Mouse (Mus musculus): ENCODE measurements at regions not wholly inside any gene's neighbourhood (a gene's known extent, or its start where the extent isn't known, plus 50 kb on each side); places are given as distances from the start of the nearest gene placed in this dataset.

GRCm38 (mm10) chr17:4417686-4418085 is 576.4 kb upstream of the Arid1b start:
- no peak for DNase-seq (ENCODE audit: low read depth, low spot score)

- no peak for DNase-seq (ENCODE audit: low read depth, low spot score)
Observed at GRCm38 (mm10) chr17:4424451-4425168, 569.5 kb upstream of the Arid1b start.

GRCm38 (mm10) chr17:4425342-4425741 is 568.8 kb upstream of the Arid1b start:
- no peak for DNase-seq (ENCODE audit: low read depth, low spot score)

GRCm38 (mm10) chr17:4429036-4429435 is 565.1 kb upstream of the Arid1b start:
- no peak for DNase-seq (ENCODE audit: low read depth, low spot score)

- no peak for DNase-seq (ENCODE audit: low read depth, low spot score)
Observed at GRCm38 (mm10) chr17:4445606-4446005, 548.5 kb upstream of the Arid1b start.

GRCm38 (mm10) chr17:4457491-4457890 is 536.6 kb upstream of the Arid1b start:
- DNase-seq (ENCODE audit: low read depth, low spot score): no peak

- DNase-seq (ENCODE audit: low read depth, low spot score): no peak
Observed at GRCm38 (mm10) chr17:4461541-4461940, 532.6 kb upstream of the Arid1b start.

GRCm38 (mm10) chr17:4464286-4464880 is 529.7 kb upstream of the Arid1b start:
- no peak for DNase-seq (ENCODE audit: low read depth, low spot score)

- no peak for DNase-seq (ENCODE audit: low read depth, low spot score)
Observed at GRCm38 (mm10) chr17:4465741-4466140, 528.4 kb upstream of the Arid1b start.

- no peak for DNase-seq (ENCODE audit: low read depth, low spot score)
Observed at GRCm38 (mm10) chr17:4472412-4472811, 521.7 kb upstream of the Arid1b start.

GRCm38 (mm10) chr17:4474350-4474749 is 519.8 kb upstream of the Arid1b start:
- DNase-seq (ENCODE audit: low read depth, low spot score): no peak

GRCm38 (mm10) chr17:4475665-4476064 is 518.5 kb upstream of the Arid1b start:
- no peak for DNase-seq (ENCODE audit: low read depth, low spot score)

GRCm38 (mm10) chr17:4494392-4494791 is 499.7 kb upstream of the Arid1b start:
- DNase-seq (ENCODE audit: low read depth, low spot score): no peak

GRCm38 (mm10) chr17:4500504-4500903 is 493.6 kb upstream of the Arid1b start:
- DNase-seq (ENCODE audit: low read depth, low spot score): no peak

- DNase-seq (ENCODE audit: low read depth, low spot score): no peak
Observed at GRCm38 (mm10) chr17:4501029-4501428, 493.1 kb upstream of the Arid1b start.

- DNase-seq (ENCODE audit: low read depth, low spot score): no peak
Observed at GRCm38 (mm10) chr17:4504951-4505350, 489.2 kb upstream of the Arid1b start.

- no peak for DNase-seq (ENCODE audit: low read depth, low spot score)
Observed at GRCm38 (mm10) chr17:4509506-4509905, 484.6 kb upstream of the Arid1b start.

- no peak for DNase-seq (ENCODE audit: low read depth, low spot score)
Observed at GRCm38 (mm10) chr17:4516141-4516540, 478.0 kb upstream of the Arid1b start.

GRCm38 (mm10) chr17:4516846-4517245 is 477.3 kb upstream of the Arid1b start:
- no peak for DNase-seq (ENCODE audit: low read depth, low spot score)

- DNase-seq (ENCODE audit: low read depth, low spot score): no peak
Observed at GRCm38 (mm10) chr17:4521031-4521430, 473.1 kb upstream of the Arid1b start.

- no peak for DNase-seq (ENCODE audit: low read depth, low spot score)
Observed at GRCm38 (mm10) chr17:4526466-4526865, 467.7 kb upstream of the Arid1b start.

GRCm38 (mm10) chr17:4532126-4532525 is 462.0 kb upstream of the Arid1b start:
- DNase-seq (ENCODE audit: low read depth, low spot score): no peak

GRCm38 (mm10) chr17:4540435-4540834 is 453.7 kb upstream of the Arid1b start:
- DNase-seq (ENCODE audit: low read depth, low spot score): no peak
